In genomic region chr2:84662866-84663265, GRCm38 (mm10) we compare ENCODE assay signal across 10 mouse cellular contexts. TPM values are rescaled to one million over a fixed set of nuclear protein-coding genes. Genes with fewer than 3 reads are reported as not detected.
DNase-seq lines count a peak whose midpoint lies in the region; ATAC-seq lines count a peak whose summit lies in the region.
"Had no signal": no experiment of that assay in that cellular context is flagged by ENCODE, and none has a peak within 500 bp of the region (broad histone marks: within the 10 kb centered on the region; RNA-seq: fewer than 3 reads in every experiment).

No protein-coding gene starts in this region.

- no peak overlapping the region for H3K4me2 ChIP-seq in hindbrain, embryonic 12.5 days (replicated peaks)

- H3K4me3 ChIP-seq in hindbrain, embryonic 12.5 days, result no peak overlapping the region

- H3K27me3 ChIP-seq in hindbrain, embryonic 12.5 days, result no peaks in the 10 kb centered on the region

- 0 out of 2 replicates have a peak, but pooled peaks cover 3% of the 10 kb centered on the region for H3K9me3 ChIP-seq in hindbrain, embryonic 12.5 days (replicated peaks)

- peak; percentile 45 for DNase-seq in gastrocnemius, postnatal 10 days
- DNase-seq in gastrocnemius, postnatal 25 days, result no peak
- DNase-seq in urinary bladder, postnatal 25 days (ENCODE audit: low spot score), result peak; percentile 36
- DNase-seq in urinary bladder, adult 18-20 months (ENCODE audit: low spot score in 2 of 2), result no peak
- peak; percentile 70 for DNase-seq in lung, postnatal 14 days
- DNase-seq in thymus, postnatal 36 days, result peak; percentile 38 to 40

- no peak overlapping the region for H3K9ac ChIP-seq in hindbrain, embryonic 12.5 days

- H3K4me1 ChIP-seq in hindbrain, embryonic 12.5 days, result no peaks in the 10 kb centered on the region

- H3K36me3 ChIP-seq in hindbrain, embryonic 12.5 days, result no peaks in the 10 kb centered on the region

- H3K27ac ChIP-seq in hindbrain, embryonic 12.5 days, result no peak overlapping the region

- peak; percentile 74; the same call in 1 of the 2 replicates for ATAC-seq in erythroid progenitor cell, adult 5-6 weeks (replicated peaks; ENCODE audit: low FRiP score, poor library complexity, severe bottlenecking)
- ATAC-seq in hindbrain, embryonic 12.5 days (ENCODE audit: low FRiP score), result no peak

- WGBS in hindbrain, embryonic 12.5 days, result 14% methylated on average over 2 of the region's 2 CpGs

RNA-seq across cellular contexts. Expression of gene Btbd18, which starts 4.0 kb away (rescaled TPM):
- total RNA-seq in gastrocnemius, postnatal 10 days (2021), result under 1 TPM in 1 of 2 experiments, not detected in 1; 0.09 TPM
- total RNA-seq in gastrocnemius, postnatal 25 days (2021), result not detected
- total RNA-seq in erythroid progenitor cell, adult 5-6 weeks (2015; ENCODE audit: low replicate concordance), result not detected in 2 replicates
- not detected in 2 replicates for total RNA-seq in erythroid progenitor cell, adult 5-6 weeks (2017; ENCODE audit: low replicate concordance)
- polyA plus RNA-seq in hindbrain, embryonic 12.5 days (2016; fragmentation: Nextera tagmentation; extraction: Ambion mirVana), result 0.32 and 0.48 TPM in 2 replicates
- total RNA-seq: left cerebral cortex, postnatal 10 days had no signal

RNA-seq across cellular contexts. Expression of gene Selenoh, which starts 7.7 kb away (rescaled TPM):
- total RNA-seq in gastrocnemius, postnatal 10 days (2021), result 10 to 100 TPM; 25.4 to 26.7 TPM
- 10 to 100 TPM in 1 of 2 experiments, 1 to 10 TPM in 1; 9.7 to 11.9 TPM for total RNA-seq in gastrocnemius, postnatal 25 days (2021)
- 59.8 and 66.2 TPM in 2 replicates for total RNA-seq in erythroid progenitor cell, adult 5-6 weeks (2015; ENCODE audit: low replicate concordance)
- total RNA-seq in erythroid progenitor cell, adult 5-6 weeks (2017; ENCODE audit: low replicate concordance), result 21.6 and 28.2 TPM in 2 replicates
- 281 and 304 TPM in 2 replicates for polyA plus RNA-seq in hindbrain, embryonic 12.5 days (2016; fragmentation: Nextera tagmentation; extraction: Ambion mirVana)

RNA-seq across cellular contexts. Expression of gene Ctnnd1, which starts 12.3 kb away (rescaled TPM):
- 10 to 100 TPM; 54.4 to 68.8 TPM for total RNA-seq in gastrocnemius, postnatal 10 days (2021)
- total RNA-seq in gastrocnemius, postnatal 25 days (2021), result 10 to 100 TPM; 29.6 to 31.2 TPM
- total RNA-seq in erythroid progenitor cell, adult 5-6 weeks (2015; ENCODE audit: low replicate concordance), result 11.2 and 15.1 TPM in 2 replicates
- 7.0 and 18.7 TPM in 2 replicates for total RNA-seq in erythroid progenitor cell, adult 5-6 weeks (2017; ENCODE audit: low replicate concordance)
- 52.8 and 62.7 TPM in 2 replicates for polyA plus RNA-seq in hindbrain, embryonic 12.5 days (2016; fragmentation: Nextera tagmentation; extraction: Ambion mirVana)

RNA-seq across cellular contexts. Expression of gene Gm28635, which starts 15.0 kb away (rescaled TPM):
- not detected for total RNA-seq in gastrocnemius, postnatal 10 days (2021)
- 1 to 10 TPM in 1 of 2 experiments, under 1 TPM in 1; 0.94 to 3.4 TPM for total RNA-seq in gastrocnemius, postnatal 25 days (2021)
- not detected in 2 replicates for total RNA-seq in erythroid progenitor cell, adult 5-6 weeks (2015; ENCODE audit: low replicate concordance)
- 1.1 TPM in 1 of 2 replicates, not detected in the other for total RNA-seq in erythroid progenitor cell, adult 5-6 weeks (2017; ENCODE audit: low replicate concordance)
- polyA plus RNA-seq in hindbrain, embryonic 12.5 days (2016; fragmentation: Nextera tagmentation; extraction: Ambion mirVana), result not detected in 2 replicates
- polyA plus RNA-seq: stomach, embryonic 14.5 days had no signal

RNA-seq across cellular contexts. Expression of gene Med19, which starts 15.3 kb away (rescaled TPM):
- total RNA-seq in gastrocnemius, postnatal 10 days (2021), result 10 to 100 TPM; 11.0 to 13.6 TPM
- 1 to 10 TPM; 6.7 to 7.6 TPM for total RNA-seq in gastrocnemius, postnatal 25 days (2021)
- total RNA-seq in erythroid progenitor cell, adult 5-6 weeks (2015; ENCODE audit: low replicate concordance), result 29.3 and 36.0 TPM in 2 replicates
- total RNA-seq in erythroid progenitor cell, adult 5-6 weeks (2017; ENCODE audit: low replicate concordance), result 42.9 and 47.5 TPM in 2 replicates
- polyA plus RNA-seq in hindbrain, embryonic 12.5 days (2016; fragmentation: Nextera tagmentation; extraction: Ambion mirVana), result 49.3 and 50.0 TPM in 2 replicates

Comparison
In these comparisons a context has a peak if more than half of its experiments do, and no peak if none do; other contexts are left out.
1. DNase-seq: peak in gastrocnemius, postnatal 10 days (single experiment), urinary bladder, postnatal 25 days (single experiment), lung, postnatal 14 days (single experiment) and thymus, postnatal 36 days (2 of 2); none in gastrocnemius, postnatal 25 days (single experiment) and urinary bladder, adult 18-20 months (0 of 2).